Mouse (Mus musculus): ENCODE results near the gene Slc25a40. TPM values are rescaled to one million over a fixed set of nuclear protein-coding genes. Genes with fewer than 3 reads are reported as not detected.

The Slc25a40 gene
- polyA plus RNA-seq, 1 experiment, result 11.2 TPM

GRCm38 (mm10) chr5:8489471-8490110, 66.9 kb downstream of the Slc25a40 start:
- DNase-seq (ENCODE audit: low spot score), result no peak

- no peak for DNase-seq (ENCODE audit: low spot score)
These were observed 69.1 kb downstream of the Slc25a40 start for GRCm38 (mm10) chr5:8491778-8492177.

Other genes with a start within 250 kb of the Slc25a40 start
- 7.6 and 8.6 TPM in 2 replicates for gene Adam22, start 54.7 kb upstream of the Slc25a40 start, polyA plus RNA-seq (2012; rRNA removed)
- 3.8 and 4.9 TPM in 2 replicates for gene Dbf4, start 134 bp upstream of the Slc25a40 start, polyA plus RNA-seq (2012; rRNA removed)
- gene Rundc3b, start 200.1 kb downstream of the Slc25a40 start, polyA plus RNA-seq (2012; rRNA removed), result 0.21 and 0.29 TPM in 2 replicates
- gene Abcb1a, start 237.2 kb downstream of the Slc25a40 start, polyA plus RNA-seq (2012; rRNA removed), result 9.7 and 14.4 TPM in 2 replicates